In genomic region chr14:20388441-20389129, GRCm38 (mm10) we compare ENCODE assay signal across 8 mouse cellular contexts. TPM values are rescaled to one million over a fixed set of nuclear protein-coding genes. Genes with fewer than 3 reads are reported as not detected.
DNase-seq lines count a peak whose midpoint lies in the region; ATAC-seq lines count a peak whose summit lies in the region.

TSS of gene Dnajc9 (minus strand) at chr14:20388910.

- H3K27me3 ChIP-seq in forebrain, embryonic 10.5 days (ENCODE audit: poor library complexity, severe bottlenecking), result no peaks in the 10 kb centered on the region
- H3K27me3 ChIP-seq in heart, embryonic 16.5 days (ENCODE audit: control insufficient read depth, insufficient read depth, low read length), result no peaks in the 10 kb centered on the region
- no peaks in the 10 kb centered on the region for H3K27me3 ChIP-seq in liver, embryonic 15.5 days
- no peaks in the 10 kb centered on the region for H3K27me3 ChIP-seq in neural tube, embryonic 12.5 days (replicated peaks)

- peaks cover 66% of the 10 kb centered on the region for H3K36me3 ChIP-seq in forebrain, embryonic 10.5 days (replicated peaks)
- H3K36me3 ChIP-seq in heart, embryonic 16.5 days (ENCODE audit: control insufficient read depth, insufficient read depth), result peaks cover 22% of the 10 kb centered on the region
- H3K36me3 ChIP-seq in liver, embryonic 15.5 days (replicated peaks), result peaks cover 51% of the 10 kb centered on the region
- H3K36me3 ChIP-seq in neural tube, embryonic 12.5 days, result peaks cover 41% of the 10 kb centered on the region

- H3K27ac ChIP-seq in forebrain, embryonic 10.5 days, result peak within 1 kb of the TSS; percentile 93
- H3K27ac ChIP-seq in heart, embryonic 16.5 days (ENCODE audit: low read length), result peak within 1 kb of the TSS; percentile 87
- H3K27ac ChIP-seq in liver, embryonic 15.5 days (replicated peaks), result peak within 1 kb of the TSS; percentile 82
- H3K27ac ChIP-seq in neural tube, embryonic 12.5 days, result 0 out of 2 replicates have a peak within 1 kb of the TSS, but pooled peaks have one; percentile 42

- peak; percentile 71 for ATAC-seq in CD4-positive, CD25-positive, alpha-beta regulatory T cell, adult 4 months
- ATAC-seq in heart, embryonic 16.5 days (replicated peaks; ENCODE audit: extremely low read depth, insufficient read depth, low FRiP score), result peak; percentile 47
- peak; percentile 63 for ATAC-seq in liver, embryonic 15.5 days (ENCODE audit: insufficient read depth)
- peak; percentile 65 for ATAC-seq in neural tube, embryonic 12.5 days (ENCODE audit: low FRiP score, low read depth)

- peak; percentile 87 for DNase-seq in c-Kit-negative CD71-positive TER-119-positive erythroid progenitor cells, embryonic 14.5 days (ENCODE audit: low read depth, low spot score)
- peak; percentile 94 for DNase-seq in forebrain, embryonic 10.5 days (ENCODE audit: extremely low spot score, low spot score)
- DNase-seq in kidney, postnatal 36 days, result peak; percentile 96 to 99
- DNase-seq in telencephalon, adult 2 months (ENCODE audit: low read depth, low spot score), result peak; percentile 85

- H3K9me3 ChIP-seq in forebrain, embryonic 10.5 days, result no peaks in the 10 kb centered on the region
- H3K9me3 ChIP-seq in heart, embryonic 16.5 days (replicated peaks; ENCODE audit: control insufficient read depth, low read length), result no peaks in the 10 kb centered on the region
- H3K9me3 ChIP-seq in liver, embryonic 15.5 days (replicated peaks), result no peaks in the 10 kb centered on the region
- H3K9me3 ChIP-seq in neural tube, embryonic 12.5 days, result no peaks in the 10 kb centered on the region

- peak within 1 kb of the TSS; percentile 84 for H3K9ac ChIP-seq in heart, embryonic 16.5 days (ENCODE audit: low read length)
- peak within 1 kb of the TSS; percentile 91 for H3K9ac ChIP-seq in liver, embryonic 15.5 days
- peak within 1 kb of the TSS; percentile 79 for H3K9ac ChIP-seq in neural tube, embryonic 12.5 days

- H3K4me3 ChIP-seq in forebrain, embryonic 10.5 days, result peak within 1 kb of the TSS; percentile 90
- peak within 1 kb of the TSS; percentile 84 for H3K4me3 ChIP-seq in heart, embryonic 16.5 days (ENCODE audit: low read length)
- H3K4me3 ChIP-seq in liver, embryonic 15.5 days (replicated peaks), result peak within 1 kb of the TSS; percentile 80
- H3K4me3 ChIP-seq in neural tube, embryonic 12.5 days, result peak within 1 kb of the TSS; percentile 78

- peaks cover 46% of the 10 kb centered on the region for H3K4me1 ChIP-seq in forebrain, embryonic 10.5 days
- H3K4me1 ChIP-seq in heart, embryonic 16.5 days (ENCODE audit: control insufficient read depth, insufficient read depth, low read length), result peaks cover 28% of the 10 kb centered on the region
- peaks cover 46% of the 10 kb centered on the region for H3K4me1 ChIP-seq in liver, embryonic 15.5 days (replicated peaks)
- peaks cover 33% of the 10 kb centered on the region for H3K4me1 ChIP-seq in neural tube, embryonic 12.5 days

- under 1% methylated on average over 59 of the region's 59 CpGs for WGBS in forebrain, embryonic 10.5 days
- WGBS in heart, embryonic 16.5 days, result under 1% methylated on average over 59 of the region's 59 CpGs
- WGBS in liver, embryonic 15.5 days (ENCODE audit: insufficient replicate concordance), result under 1% methylated on average over 59 of the region's 59 CpGs
- under 1% methylated on average over 59 of the region's 59 CpGs for WGBS in neural tube, embryonic 12.5 days

- H3K4me2 ChIP-seq in heart, embryonic 16.5 days (ENCODE audit: low read depth, low read length), result peak within 1 kb of the TSS; percentile 84
- H3K4me2 ChIP-seq in liver, embryonic 15.5 days, result peak within 1 kb of the TSS; percentile 74
- peak within 1 kb of the TSS; percentile 90 for H3K4me2 ChIP-seq in neural tube, embryonic 12.5 days (replicated peaks)

RNA-seq across cellular contexts. Expression of gene Dnajc9, which starts in this region (rescaled TPM):
- polyA plus RNA-seq in CD4-positive, CD25-positive, alpha-beta regulatory T cell, adult 4 months (2017; shearing (Covaris generic)), result 100 to 1,000 TPM; 145 to 195 TPM
- 374 and 381 TPM in 2 replicates for polyA plus RNA-seq in forebrain, embryonic 10.5 days (2016; fragmentation: Nextera tagmentation; extraction: Ambion mirVana)
- polyA plus RNA-seq in heart, embryonic 16.5 days (2015; fragmentation: Nextera tagmentation; extraction: Ambion mirVana), result 101 and 126 TPM in 2 replicates
- 111 and 114 TPM in 2 replicates for polyA plus RNA-seq in liver, embryonic 15.5 days (2015; fragmentation: Nextera tagmentation; extraction: Ambion mirVana)
- 170 and 171 TPM in 2 replicates for polyA plus RNA-seq in neural tube, embryonic 12.5 days (2016; fragmentation: Nextera tagmentation; extraction: Ambion mirVana)

Comparison
In these comparisons a context has a peak if more than half of its experiments do, and no peak if none do; other contexts are left out.
1. Peak in every context shown above with its lines: DNase-seq, ATAC-seq, H3K4me3 ChIP-seq and H3K27ac ChIP-seq.
2. H3K27ac ChIP-seq: peak in every context shown above with its lines; median percentile 93 in forebrain, embryonic 10.5 days; 87 in heart, embryonic 16.5 days; 82 in liver, embryonic 15.5 days; 42 in neural tube, embryonic 12.5 days.